Mouse (Mus musculus) cortical plate, adult 2 months (tissue): ENCODE results near the gene Kcnk6. TPM values are rescaled to one million over a fixed set of nuclear protein-coding genes. Genes with fewer than 3 reads are reported as not detected.
A peak's percentile ranks its signal among the peaks of the same experiment; 100 is the strongest.
"Not testable (repeated sequence)": the region's sequence is repeated elsewhere in the genome, so short reads cannot be mapped to it uniquely, and the experiment has no call there.

Experiments
- H3K27ac ChIP-seq: fragments of 200-500 bp; 2 replicates; pipeline ENCODE4 v1.5.1; 2012; ENCODE audit warnings: low read length, control low read depth, inconsistent platforms; ENCODE audit not compliant: insufficient read depth
- H3K4me1 ChIP-seq: fragments of 200-500 bp; 2 replicates; pipeline ENCODE4 v1.6.1; 2011; ENCODE audit warnings: low read length; ENCODE audit not compliant: control insufficient read depth, insufficient read depth
- H3K4me3 ChIP-seq: fragments of 200-500 bp; 2 replicates; pipeline ENCODE4 v1.5.1; 2011; ENCODE audit warnings: mild to moderate bottlenecking, low read length, control low read depth; ENCODE audit not compliant: insufficient read depth
- CTCF ChIP-seq: fragments of 200-500 bp; IDR thresholded peaks from 2 replicates; pipeline ENCODE4 v1.5.1; 2011; ENCODE audit warnings: mild to moderate bottlenecking, control low read depth, low read length; ENCODE audit not compliant: insufficient read depth; ENCODE audit errors: extremely low read depth
- POLR2A ChIP-seq: fragments of 200-500 bp; IDR thresholded peaks from 2 replicates; pipeline ENCODE4 v1.6.1; 2011; ENCODE audit warnings: mild to moderate bottlenecking, low read length, control low read depth; ENCODE audit not compliant: insufficient read depth; ENCODE audit errors: extremely low read depth
- polyA plus RNA-seq: library from polyadenylated mRNA; depleted of rRNA; stranded (reverse); fragments of >200 nt; gene quantifications from 2 replicates; pipeline ENCODE4 v1.2.3, GENCODE M21; 2012

Gene Kcnk6
- polyA plus RNA-seq, 1 experiment = 3.8 TPM

DNA sequence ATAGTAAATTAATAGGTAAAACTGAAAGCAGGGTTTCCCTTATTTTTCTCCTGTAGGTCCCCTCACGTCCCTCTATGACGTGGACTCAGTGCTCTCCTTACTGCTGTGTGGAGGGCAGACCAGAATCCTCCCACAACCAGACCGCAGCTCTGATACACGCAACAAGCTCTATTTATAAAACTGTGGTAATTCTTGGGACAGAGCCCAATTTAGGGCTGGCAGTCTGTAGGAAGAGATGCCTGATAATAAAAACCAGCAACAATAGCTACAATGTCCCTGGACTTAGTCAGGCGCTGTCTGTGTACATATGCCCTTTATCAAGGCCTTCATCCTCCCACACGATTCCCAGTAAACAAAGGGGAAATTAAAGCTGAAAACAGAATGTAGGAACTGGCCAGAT is 1.4 kb upstream of the Kcnk6 start:
- Histone ChIP-seq H3K4me3 (no peak overlapping the region), H3K4me1 (no peaks in the 10 kb centered on the region), H3K27ac (no peak overlapping the region)
- TF ChIP-seq CTCF (no peak), POLR2A (no peak)

DNA sequence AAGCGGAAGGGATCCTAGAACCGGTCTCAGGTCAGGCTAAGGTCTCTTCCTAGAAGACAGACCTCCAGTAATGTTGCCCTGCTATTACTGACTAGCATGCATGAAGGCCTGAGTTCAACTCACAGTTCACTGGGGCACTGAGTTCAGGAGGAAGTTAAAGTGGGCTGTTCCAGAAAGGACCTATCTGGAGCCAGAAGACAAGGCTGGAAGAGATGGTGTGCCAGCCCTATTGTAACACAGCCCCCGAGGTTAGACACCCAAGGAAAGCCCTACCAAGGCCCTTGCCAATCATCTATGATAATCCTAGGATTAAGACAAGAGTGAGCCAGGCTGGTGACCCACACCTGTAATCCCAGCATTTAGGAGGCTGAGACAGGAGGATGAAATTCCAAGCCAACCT is 798 bp downstream of the Kcnk6 start:
- TF ChIP-seq POLR2A = no peak
- no peak for TF ChIP-seq CTCF
- H3K4me3 ChIP-seq = peak overlapping the region; percentile 40

DNA sequence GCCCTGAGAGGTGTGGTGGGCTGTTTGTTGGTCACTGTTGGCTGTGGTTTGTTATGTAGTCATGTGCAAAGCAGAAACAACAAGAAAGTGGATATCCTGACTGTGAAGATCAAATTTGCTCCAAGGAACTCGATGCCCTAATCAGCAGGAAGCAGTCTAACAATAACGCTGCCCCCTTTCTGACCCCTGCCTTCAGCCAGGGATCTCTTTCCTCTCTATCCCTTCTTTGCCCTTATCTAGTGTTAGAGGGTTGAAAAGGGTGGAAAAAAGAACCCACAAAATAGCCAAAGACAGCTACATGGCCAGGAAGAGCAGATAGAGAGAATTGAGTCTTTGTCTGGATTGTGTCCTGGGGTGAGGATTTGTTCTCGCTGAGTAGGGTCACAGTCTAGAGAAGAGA is 1.8 kb downstream of the Kcnk6 start:
- H3K4me3 ChIP-seq = no peak overlapping the region
- TF ChIP-seq CTCF (no peak), POLR2A (no peak)
- no peaks in the 10 kb centered on the region for H3K4me1 ChIP-seq
- H3K27ac ChIP-seq = no peak overlapping the region

More for the DNA sequence above, 798 bp downstream of the Kcnk6 start:
- no peak overlapping the region for H3K27ac ChIP-seq
- H3K4me1 ChIP-seq = no peaks in the 10 kb centered on the region

- TF ChIP-seq POLR2A (no peak), CTCF (no peak)
- no peak overlapping the region for H3K4me3 ChIP-seq
- peak overlapping the region; percentile 43; the same call in 1 of the 2 replicates for H3K27ac ChIP-seq
- no peaks in the 10 kb centered on the region for H3K4me1 ChIP-seq
These were observed 4.1 kb downstream of the Kcnk6 start for GRCm38 (mm10) chr7:29228202-29228601.

- Histone ChIP-seq H3K4me3 (peak overlapping the region; percentile 9; the same call in 1 of the 2 replicates), H3K27ac (no peak overlapping the region), H3K4me1 (no peaks in the 10 kb centered on the region)
- TF ChIP-seq CTCF = no peak
These were observed 6.8 kb downstream of the Kcnk6 start for GRCm38 (mm10) chr7:29225520-29225919.

- Histone ChIP-seq H3K27ac (no peak overlapping the region), H3K4me3 (peak overlapping the region; percentile 7), H3K4me1 (no peaks in the 10 kb centered on the region)
- TF ChIP-seq CTCF (no peak), POLR2A (no peak)
These were observed 7.4 kb downstream of the Kcnk6 start for GRCm38 (mm10) chr7:29224756-29225394.

- TF ChIP-seq CTCF (no peak), POLR2A (no peak)
- H3K4me1 ChIP-seq = no peaks in the 10 kb centered on the region
- no peak overlapping the region for H3K4me3 ChIP-seq
- H3K27ac ChIP-seq = no peak overlapping the region
These were observed 17.5 kb downstream of the Kcnk6 start for GRCm38 (mm10) chr7:29214846-29215245.

DNA sequence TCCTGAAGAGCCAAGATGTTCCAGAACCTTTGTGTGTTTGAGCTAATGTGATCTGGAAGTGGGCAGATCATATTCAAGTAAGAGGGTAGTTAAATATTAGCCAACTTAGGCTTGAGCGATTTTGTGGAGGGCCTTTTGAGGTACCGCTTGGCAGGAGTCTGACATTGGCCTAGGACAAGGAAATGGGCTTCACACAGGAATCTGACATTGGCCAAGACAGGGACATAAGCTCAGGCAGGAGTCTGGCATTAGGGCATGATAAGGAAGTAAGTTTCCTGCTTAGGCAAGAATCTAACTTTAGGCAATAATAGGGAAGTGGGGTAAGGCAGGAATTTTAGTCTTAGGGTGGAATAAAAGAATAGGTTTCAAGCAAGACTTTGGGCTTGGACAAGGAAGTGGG is 18.1 kb downstream of the Kcnk6 start:
- no peak for TF ChIP-seq CTCF
- TF ChIP-seq POLR2A = no peak
- Histone ChIP-seq H3K27ac (no peak overlapping the region), H3K4me1 (no peaks in the 10 kb centered on the region), H3K4me3 (no peak overlapping the region)

DNA sequence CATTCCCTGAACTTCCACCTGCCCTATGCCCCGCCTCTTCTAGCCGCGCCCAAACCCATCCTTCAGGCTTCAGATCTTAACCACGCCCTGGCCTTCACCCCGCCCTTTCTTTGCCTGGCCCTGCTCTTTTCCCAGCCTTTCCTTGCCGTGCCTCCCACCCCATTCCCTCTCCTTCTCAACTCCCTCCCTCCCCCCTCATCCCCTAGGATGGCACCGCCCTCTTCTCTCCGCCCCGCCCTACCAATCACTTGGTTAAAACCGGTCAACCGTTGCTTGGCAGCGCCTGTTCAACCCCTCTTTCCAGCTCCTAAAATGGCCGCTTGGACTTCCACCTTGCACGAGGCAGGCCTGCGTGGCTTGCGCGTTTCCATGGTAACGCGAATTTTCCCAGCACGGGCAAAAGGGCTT is 18.6 kb downstream of the Kcnk6 start, which contains the start of gene Catsperg1:
Gene Catsperg1 (minus strand): TSS at position 361 of the 408 bp plus-strand sequence.
- Histone ChIP-seq H3K4me3 (no peak within 1 kb of the TSS; the same call in 1 of the 2 replicates), H3K4me1 (no peaks in the 10 kb centered on the region), H3K27ac (no peak within 1 kb of the TSS)
- TF ChIP-seq CTCF = no peak
- TF ChIP-seq POLR2A = no peak

- H3K27ac ChIP-seq, H3K4me1 ChIP-seq, H3K4me3 ChIP-seq: not testable (repeated sequence)
These were observed 19.3 kb downstream of the Kcnk6 start for GRCm38 (mm10) chr7:29212775-29213560.

DNA sequence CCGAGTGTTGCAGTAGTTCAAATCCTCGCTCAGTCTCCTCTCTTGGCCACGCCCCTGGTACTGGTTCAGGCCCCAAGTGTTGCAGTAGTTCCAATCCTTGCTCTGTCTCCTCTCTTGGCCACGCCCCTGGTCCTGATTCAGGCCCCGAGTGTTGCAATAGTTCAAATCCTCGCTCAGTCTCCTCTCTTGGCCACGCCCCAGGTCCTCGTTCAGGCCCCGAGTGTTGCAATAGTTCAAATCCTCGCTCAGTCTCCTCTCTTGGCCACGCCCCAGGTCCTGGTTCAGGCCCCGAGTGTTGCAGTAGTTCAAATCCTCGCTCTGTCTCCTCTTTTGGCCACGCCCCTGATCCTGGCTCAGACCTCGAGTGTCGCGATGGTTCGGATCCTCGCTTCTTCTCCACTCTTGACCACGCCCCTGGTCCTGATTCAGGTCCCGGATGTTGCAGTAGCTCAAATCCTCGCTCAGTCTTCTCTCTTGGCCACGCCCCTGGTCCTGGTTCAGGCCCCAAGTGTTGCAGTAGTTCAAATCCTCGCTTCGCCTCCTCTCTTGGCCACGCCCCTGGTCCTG is 20.0 kb downstream of the Kcnk6 start:
- TF ChIP-seq POLR2A (no peak), CTCF (no peak)
- Histone ChIP-seq H3K4me3 (no peak overlapping the region), H3K27ac (no peak overlapping the region), H3K4me1 (no peaks in the 10 kb centered on the region)
